Mouse (Mus musculus) bone marrow macrophage, adult 2 months (primary cell): ENCODE measurements around the gene Clcn7.

Experiments
- CTCF ChIP-seq: IDR thresholded peaks from 2 replicates; pipeline ENCODE4 v1.5.1; 2012; ENCODE audit warnings: low read depth, mild to moderate bottlenecking, low read length, moderate library complexity
- POLR2A ChIP-seq: IDR thresholded peaks from 2 replicates; pipeline ENCODE4 v1.6.1; 2012; ENCODE audit warnings: mild to moderate bottlenecking, low read depth, low read length, borderline replicate concordance

DNA sequence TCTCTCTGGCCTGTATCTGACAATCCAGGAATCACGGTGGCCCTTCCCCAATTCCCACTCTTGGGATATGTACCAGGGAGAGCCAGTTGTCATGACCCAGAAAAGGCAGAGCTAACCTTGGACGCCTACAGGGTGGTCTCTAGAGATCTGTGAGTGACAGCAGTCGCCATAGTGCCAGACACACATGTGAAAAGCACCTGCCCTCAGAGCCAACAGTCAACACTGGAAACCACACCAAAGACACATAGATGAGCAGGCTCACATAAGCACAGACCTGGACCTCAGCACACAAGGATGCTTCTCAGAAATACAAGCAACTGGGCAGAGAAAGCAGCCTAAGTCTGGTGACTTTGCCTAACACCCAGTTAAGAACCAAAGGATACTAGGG, 20.8 kb upstream of the Clcn7 start:
- TF ChIP-seq CTCF = no peak
- no peak for TF ChIP-seq POLR2A
